Comparison of ENCODE assay signal across 8 mouse cellular contexts in the genomic region with DNA sequence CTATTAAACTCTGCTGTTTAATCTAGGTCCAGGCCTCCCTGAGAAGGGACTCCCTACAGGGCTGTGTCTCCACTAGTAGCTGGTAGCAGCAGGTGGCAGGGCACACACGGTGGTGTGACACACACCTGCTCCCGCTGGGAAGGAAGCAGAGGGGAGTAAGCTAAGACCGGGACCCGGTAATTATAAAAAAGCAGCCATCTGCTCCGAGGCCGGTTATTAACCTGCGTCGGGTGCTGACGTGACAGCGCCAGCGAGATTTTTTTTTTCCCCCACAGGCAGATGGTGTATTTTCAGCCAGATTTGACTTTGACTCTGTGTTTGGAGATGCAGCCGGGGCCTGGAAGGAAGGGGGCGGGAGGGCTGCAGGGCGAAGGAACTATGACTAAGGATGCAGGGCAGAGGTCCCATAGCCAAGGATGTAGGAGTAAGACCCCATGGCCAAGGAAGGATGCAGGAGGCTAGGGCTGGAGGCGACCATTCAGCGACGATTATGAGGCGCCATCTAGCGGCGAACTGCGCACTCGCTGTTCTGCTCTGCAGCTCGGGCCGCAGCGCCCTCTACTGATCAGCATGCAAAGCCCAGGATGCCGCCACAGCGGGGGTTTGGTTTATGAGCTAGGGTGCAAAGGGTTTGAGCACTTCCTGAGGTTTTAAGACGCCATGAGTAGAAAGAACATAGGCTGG. TPM values are rescaled to one million over a fixed set of nuclear protein-coding genes. Genes with fewer than 3 reads are reported as not detected.
DNase-seq lines count a peak whose midpoint lies in the region; ATAC-seq and TF ChIP-seq lines count a peak whose summit lies in the region.

No protein-coding gene starts in this region.

- peaks cover 0 to 10% of the 10 kb centered on the region in 2 experiments for H3K36me3 ChIP-seq in CH12.LX (replicated peaks in 1 of 2; ENCODE audit: control insufficient read depth in 1 of 2, insufficient read depth in 1 of 2, low read length in 1 of 2)
- no peaks in the 10 kb centered on the region for H3K36me3 ChIP-seq in forebrain, embryonic 12.5 days (replicated peaks)
- no peaks in the 10 kb centered on the region for H3K36me3 ChIP-seq in heart, postnatal 0 days (replicated peaks; ENCODE audit: control insufficient read depth, insufficient read depth, low read length)
- H3K36me3 ChIP-seq in liver, embryonic 14.5 days (replicated peaks; ENCODE audit: control insufficient read depth, insufficient read depth, low read depth) = no peaks in the 10 kb centered on the region
- no peaks in the 10 kb centered on the region for H3K36me3 ChIP-seq in stomach, embryonic 15.5 days

- 3% methylated on average over 28 of the region's 28 CpGs for WGBS in forebrain, embryonic 12.5 days
- 3% methylated on average over 27 of the region's 28 CpGs for WGBS in heart, postnatal 0 days
- 5% methylated on average over 28 of the region's 28 CpGs for WGBS in liver, embryonic 14.5 days (ENCODE audit: insufficient replicate concordance)
- WGBS in stomach, embryonic 15.5 days = 3% methylated on average over 28 of the region's 28 CpGs

- no peak overlapping the region for H3K27ac ChIP-seq in CH12.LX (ENCODE audit: insufficient read depth, low read depth)
- H3K27ac ChIP-seq in forebrain, embryonic 12.5 days = peak overlapping the region; percentile 33; the same call in 1 of the 2 replicates
- no peak overlapping the region for H3K27ac ChIP-seq in heart, postnatal 0 days (ENCODE audit: low read depth)
- H3K27ac ChIP-seq in liver, embryonic 14.5 days = no peak overlapping the region
- no peak overlapping the region for H3K27ac ChIP-seq in stomach, embryonic 15.5 days

- peaks cover 0 to 5% of the 10 kb centered on the region in 2 experiments; a peak in 2 of 4 replicates for H3K4me1 ChIP-seq in CH12.LX (ENCODE audit: control insufficient read depth in 1 of 2, insufficient read depth in 2 of 2)
- H3K4me1 ChIP-seq in forebrain, embryonic 12.5 days = 0 out of 2 replicates have a peak, but pooled peaks cover 5% of the 10 kb centered on the region
- H3K4me1 ChIP-seq in heart, postnatal 0 days (ENCODE audit: control insufficient read depth, insufficient read depth) = no peaks in the 10 kb centered on the region
- H3K4me1 ChIP-seq in liver, embryonic 14.5 days (replicated peaks; ENCODE audit: control insufficient read depth in 2 of 2, insufficient read depth in 2 of 2, low read length in 1 of 2) = no peaks in the 10 kb centered on the region
- no peaks in the 10 kb centered on the region for H3K4me1 ChIP-seq in stomach, embryonic 15.5 days

- dilution Hi-C loops in CH12.LX (cut with MboI; ENCODE audit: extremely low pct_ligation_motif_present, extremely low pct_unique_long_range_greater_than_20kb, low sequenced_read_pairs) = no loop called here

- H3K79me2 ChIP-seq in CH12.LX (replicated peaks; ENCODE audit: control insufficient read depth, extremely low read depth, insufficient read depth, poor library complexity, severe bottlenecking) = no peaks in the 10 kb centered on the region

- in situ Hi-C loops in CH12.LX (cut with MboI; ENCODE audit: low pct_ligation_motif_present, low pct_unique_long_range_greater_than_20kb, low sequenced_read_pairs) = loop anchor here (10.0 kb wide), 1 partner anchor 64 kb away; no protein-coding TSS in a partner anchor

- peak; percentile 88 for ATAC-seq in forebrain, embryonic 12.5 days (ENCODE audit: low FRiP score)
- ATAC-seq in heart, postnatal 0 days (ENCODE audit: insufficient read depth, low read depth) = peak; percentile 88
- peak; percentile 76 for ATAC-seq in liver, embryonic 14.5 days (ENCODE audit: insufficient read depth)
- ATAC-seq in stomach, embryonic 15.5 days (ENCODE audit: insufficient read depth, low FRiP score, low read depth) = peak; percentile 84

- peak overlapping the region; percentile 9 to 38 (median 20) for H3K4me3 ChIP-seq in CH12.LX (replicated peaks in 1 of 3; ENCODE audit: low read depth in 2 of 3, low read length in 2 of 3, poor library complexity in 1 of 3)
- peak overlapping the region; percentile 31 for H3K4me3 ChIP-seq in forebrain, embryonic 12.5 days (replicated peaks)
- no peak overlapping the region for H3K4me3 ChIP-seq in heart, postnatal 0 days (ENCODE audit: low read depth, low read length)
- H3K4me3 ChIP-seq in liver, embryonic 14.5 days (ENCODE audit: insufficient read depth in 1 of 2, low read depth in 2 of 2, low read length in 2 of 2) = no peak overlapping the region
- peak overlapping the region; percentile 20; the same call in 1 of the 2 replicates for H3K4me3 ChIP-seq in stomach, embryonic 15.5 days (replicated peaks)

- H3K9me3 ChIP-seq in CH12.LX (replicated peaks; ENCODE audit: low read length) = peaks cover 4% of the 10 kb centered on the region
- 0 out of 2 replicates have a peak, but pooled peaks cover 3% of the 10 kb centered on the region for H3K9me3 ChIP-seq in forebrain, embryonic 12.5 days
- H3K9me3 ChIP-seq in heart, postnatal 0 days (replicated peaks; ENCODE audit: control insufficient read depth, low read length) = no peaks in the 10 kb centered on the region
- H3K9me3 ChIP-seq in liver, embryonic 14.5 days (ENCODE audit: control insufficient read depth, low read length) = no peaks in the 10 kb centered on the region
- no peaks in the 10 kb centered on the region for H3K9me3 ChIP-seq in stomach, embryonic 15.5 days

- H3K27me3 ChIP-seq in CH12.LX (replicated peaks) = no peaks in the 10 kb centered on the region
- no peaks in the 10 kb centered on the region for H3K27me3 ChIP-seq in forebrain, embryonic 12.5 days
- no peaks in the 10 kb centered on the region for H3K27me3 ChIP-seq in heart, postnatal 0 days (ENCODE audit: control insufficient read depth, insufficient read depth, low read length)
- H3K27me3 ChIP-seq in liver, embryonic 14.5 days (ENCODE audit: control insufficient read depth, insufficient read depth, low read length) = no peaks in the 10 kb centered on the region
- H3K27me3 ChIP-seq in stomach, embryonic 15.5 days (replicated peaks) = no peaks in the 10 kb centered on the region

- H3K9ac ChIP-seq in CH12.LX (ENCODE audit: insufficient read depth, low read depth) = no peak overlapping the region
- H3K9ac ChIP-seq in forebrain, embryonic 12.5 days = peak overlapping the region; percentile 30; the same call in 1 of the 2 replicates
- H3K9ac ChIP-seq in heart, postnatal 0 days (replicated peaks; ENCODE audit: low read depth, low read length) = no peak overlapping the region
- no peak overlapping the region for H3K9ac ChIP-seq in liver, embryonic 14.5 days (replicated peaks)
- H3K9ac ChIP-seq in stomach, embryonic 15.5 days = no peak overlapping the region

- peak; percentile 88 for TF ChIP-seq RAD21 in CH12.LX (IDR thresholded peaks at IDR 0.05; ENCODE audit: low read depth, low read length)

- H3K4me2 ChIP-seq in CH12.LX (ENCODE audit: insufficient read depth, low read depth, poor library complexity, severe bottlenecking) = peak overlapping the region; percentile 79
- peak overlapping the region; percentile 55 for H3K4me2 ChIP-seq in forebrain, embryonic 12.5 days
- H3K4me2 ChIP-seq in heart, postnatal 0 days (ENCODE audit: low read depth, low read length) = peak overlapping the region; percentile 41
- peak overlapping the region; percentile 12; the same call in 1 of the 2 replicates for H3K4me2 ChIP-seq in liver, embryonic 14.5 days (ENCODE audit: low read depth)
- peak overlapping the region; percentile 48 for H3K4me2 ChIP-seq in stomach, embryonic 15.5 days

- no peak for TF ChIP-seq EP300 in CH12.LX (IDR thresholded peaks at IDR 0.05; ENCODE audit: low read length)
- no peak for TF ChIP-seq EP300 in heart, postnatal 0 days (IDR thresholded peaks at IDR 0.05; ENCODE audit: low read depth)
- no peak for TF ChIP-seq EP300 in liver, embryonic 14.5 days (IDR thresholded peaks at IDR 0.05; ENCODE audit: low read depth)

- peak; percentile 95 to 100 for TF ChIP-seq CTCF in CH12.LX (conservative IDR thresholded peaks at IDR 0.05 in 1 of 2, IDR thresholded peaks at IDR 0.05 in 1 of 2; ENCODE audit: low read depth in 2 of 2, low read length in 2 of 2)
- peak; percentile 100 for TF ChIP-seq CTCF in heart, postnatal 0 days (IDR thresholded peaks at IDR 0.05; ENCODE audit: low read depth)
- TF ChIP-seq CTCF in liver, embryonic 14.5 days (IDR thresholded peaks at IDR 0.05; ENCODE audit: low read depth) = peak; percentile 99

- no peak for TF ChIP-seq POLR2A in CH12.LX (IDR thresholded peaks at IDR 0.05; ENCODE audit: low read depth, low read length)

- DNase-seq in CH12.LX (ENCODE audit: extremely low read depth) = peak; percentile 82
- DNase-seq in c-Kit-positive CD71-negative TER-119-negative erythroid progenitor cells, embryonic 14.5 days (ENCODE audit: low read depth) = peak; percentile 87
- DNase-seq in heart, postnatal 0 days (ENCODE audit: low spot score) = peak; percentile 51
- peak; percentile 77 to 94 for DNase-seq in kidney, postnatal 36 days
- DNase-seq in liver, embryonic 14.5 days (ENCODE audit: low read depth in 3 of 3, low spot score in 3 of 3) = peak; percentile 47 to 57 (median 54)
- DNase-seq in neural tube, embryonic 10.5 days (ENCODE audit: extremely low spot score, low spot score) = peak; percentile 88

TF ChIP-seq in CH12.LX, 34 proteins besides CTCF, POLR2A, EP300 and RAD21 (continues in another document):
- TF ChIP-seq GABPA (IDR thresholded peaks at IDR 0.05; ENCODE audit: insufficient replicate concordance, low read depth, low read length) (no peak), MAX (IDR thresholded peaks at IDR 0.05; ENCODE audit: low read length) (no peak)

RNA-seq across cellular contexts. Expression of a gene that starts 17.7 kb away (rescaled TPM):
- total RNA-seq in CH12.LX (2012; rRNA removed) (7.4 and 8.1 TPM in 2 replicates), CH12.LX (2014; rRNA removed) (9.7 and 10.3 TPM in 2 replicates)
- 9.4 and 10.6 TPM in 2 replicates for polyA plus RNA-seq in CH12.LX (2012; ENCODE audit: insufficient read length, low read depth)
- polyA plus RNA-seq in forebrain, embryonic 12.5 days (2016; fragmentation: Nextera tagmentation; extraction: Ambion mirVana) = 12.1 and 14.2 TPM in 2 replicates
- 15.9 and 17.5 TPM in 2 replicates for total RNA-seq in heart, postnatal 0 days (2014; rRNA removed; ENCODE audit: low replicate concordance)
- polyA plus RNA-seq in heart, postnatal 0 days (2015; fragmentation: Nextera tagmentation; extraction: Ambion mirVana) = 16.5 and 19.1 TPM in 2 replicates
- polyA plus RNA-seq in liver, embryonic 14.5 days (2012; rRNA removed) = 3.6 and 4.7 TPM in 2 replicates
- polyA plus RNA-seq in liver, embryonic 14.5 days (2014; fragmentation: Nextera tagmentation; extraction: Ambion mirVana) = 10.3 and 11.2 TPM in 2 replicates
- polyA plus RNA-seq in stomach, embryonic 15.5 days (2015; fragmentation: Nextera tagmentation; extraction: Ambion mirVana) = 13.6 and 14.9 TPM in 2 replicates

RNA-seq across cellular contexts. Expression of a gene that starts 27.1 kb away (rescaled TPM):
- total RNA-seq in CH12.LX (2012; rRNA removed) (0.59 and 0.72 TPM in 2 replicates), CH12.LX (2014; rRNA removed) (0.16 and 0.24 TPM in 2 replicates)
- 0.12 TPM in 1 of 2 replicates, not detected in the other for polyA plus RNA-seq in CH12.LX (2012; ENCODE audit: insufficient read length, low read depth)
- polyA plus RNA-seq in forebrain, embryonic 12.5 days (2016; fragmentation: Nextera tagmentation; extraction: Ambion mirVana) = 1.3 and 1.4 TPM in 2 replicates
- total RNA-seq in heart, postnatal 0 days (2014; rRNA removed; ENCODE audit: low replicate concordance) = 6.3 and 17.5 TPM in 2 replicates
- 6.6 and 8.6 TPM in 2 replicates for polyA plus RNA-seq in heart, postnatal 0 days (2015; fragmentation: Nextera tagmentation; extraction: Ambion mirVana)
- polyA plus RNA-seq in liver, embryonic 14.5 days (2012; rRNA removed) = 0.24 and 0.26 TPM in 2 replicates
- 0.37 and 0.38 TPM in 2 replicates for polyA plus RNA-seq in liver, embryonic 14.5 days (2014; fragmentation: Nextera tagmentation; extraction: Ambion mirVana)
- 3.2 TPM in 2 replicates for polyA plus RNA-seq in stomach, embryonic 15.5 days (2015; fragmentation: Nextera tagmentation; extraction: Ambion mirVana)

Comparison
In these comparisons a context has a peak if more than half of its experiments do, and no peak if none do; other contexts are left out.
1. H3K4me2 ChIP-seq: peak in every context shown above with its lines; median percentile 79 in CH12.LX; 55 in forebrain, embryonic 12.5 days; 48 in stomach, embryonic 15.5 days; 41 in heart, postnatal 0 days; 12 in liver, embryonic 14.5 days.
2. H3K4me3 ChIP-seq: peak in CH12.LX (3 of 3), forebrain, embryonic 12.5 days (single experiment) and stomach, embryonic 15.5 days (single experiment); none in heart, postnatal 0 days (single experiment) and liver, embryonic 14.5 days (0 of 2).
3. Peak in every context shown above with its lines, with median percentiles within 50 percentile points of each other: DNase-seq, CTCF ChIP-seq and ATAC-seq.